Mouse (Mus musculus) MEL-GATA-1-ER (cell line): ENCODE results near the gene 1700016K19Rik.

Experiments used
- DNase-seq: peaks from one replicate; pipeline ENCODE4 v3.0.0-alpha.2; 2012; ENCODE audit warnings: low read depth; ENCODE audit errors: extremely low read depth

1700016K19Rik gene

DNA sequence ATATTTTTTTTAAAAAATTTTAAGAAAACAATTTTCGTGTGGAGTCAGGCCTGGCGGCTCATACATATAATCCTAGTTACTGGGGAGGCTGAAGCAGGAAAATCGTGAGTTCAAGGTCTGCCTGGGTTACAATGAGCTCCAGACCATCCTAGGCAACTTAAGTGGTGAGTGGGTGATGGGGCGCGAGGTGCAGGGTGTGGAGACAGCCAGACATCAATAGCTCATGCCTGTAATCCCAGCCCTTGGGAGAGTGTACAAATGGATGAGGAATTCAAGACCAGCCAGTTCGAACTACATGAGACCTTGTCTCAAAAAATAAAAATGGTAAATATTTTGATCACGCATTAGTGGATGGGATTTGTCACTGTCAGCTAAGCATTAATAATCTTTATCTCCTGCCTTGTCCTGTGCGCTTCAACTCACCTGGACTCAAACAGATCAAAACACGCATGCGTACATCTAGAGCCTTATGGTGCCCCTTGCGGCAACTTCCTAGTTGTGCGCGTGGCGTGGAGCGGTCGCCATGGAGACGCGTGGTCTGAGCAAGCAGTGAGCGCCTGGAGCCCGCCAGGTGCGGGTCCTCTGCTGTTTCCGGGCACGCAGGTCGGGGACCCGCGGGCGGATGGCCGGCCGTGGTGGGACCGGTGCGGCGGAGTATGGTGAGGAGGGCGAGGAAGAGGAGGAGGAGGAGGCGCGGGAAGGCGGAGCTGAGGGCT, at the start of gene 1700016K19Rik:
Gene 1700016K19Rik, plus strand, starts transcription at position 473 of the 716 bp plus-strand sequence.
- DNase-seq = peak; percentile 66

DNA sequence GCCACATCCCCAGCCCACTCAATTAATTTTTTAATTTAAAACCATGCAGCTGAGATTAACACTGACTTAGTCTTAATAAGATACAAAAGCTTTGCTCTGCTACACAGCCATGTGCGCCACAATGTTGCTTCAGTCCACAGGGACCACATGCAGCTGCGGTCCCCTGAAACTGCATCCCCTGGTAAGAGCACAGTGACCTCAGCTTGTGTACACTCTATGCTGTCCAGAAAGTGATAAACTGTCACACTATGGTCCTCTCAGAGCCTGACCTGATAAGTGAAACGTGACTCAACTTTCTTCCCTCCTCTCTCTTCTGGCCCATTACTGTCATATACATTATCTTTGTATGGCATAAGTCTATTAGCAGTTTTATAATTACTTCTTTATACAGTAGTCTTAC, 49.3 kb upstream of the 1700016K19Rik start:
- no peak for DNase-seq

DNA sequence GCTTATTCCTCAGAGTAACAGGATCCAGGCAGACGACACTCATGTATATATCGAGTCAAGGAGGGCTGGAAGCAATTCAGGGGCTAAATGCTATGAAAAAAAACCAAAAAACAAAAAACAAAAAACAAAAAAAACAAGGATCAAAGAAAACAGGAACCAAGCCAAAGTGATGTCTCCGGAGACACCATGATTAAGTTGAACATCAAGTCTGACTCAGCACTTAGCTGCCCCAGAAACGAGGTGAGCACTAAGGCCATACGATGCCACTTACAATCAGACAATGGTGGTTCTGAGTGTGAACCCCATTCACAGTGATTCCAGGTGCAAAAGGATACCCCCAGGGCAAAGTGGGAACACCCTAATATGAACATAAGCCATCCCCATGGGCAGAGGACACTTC, 47.8 kb upstream of the 1700016K19Rik start:
- no peak for DNase-seq

DNA sequence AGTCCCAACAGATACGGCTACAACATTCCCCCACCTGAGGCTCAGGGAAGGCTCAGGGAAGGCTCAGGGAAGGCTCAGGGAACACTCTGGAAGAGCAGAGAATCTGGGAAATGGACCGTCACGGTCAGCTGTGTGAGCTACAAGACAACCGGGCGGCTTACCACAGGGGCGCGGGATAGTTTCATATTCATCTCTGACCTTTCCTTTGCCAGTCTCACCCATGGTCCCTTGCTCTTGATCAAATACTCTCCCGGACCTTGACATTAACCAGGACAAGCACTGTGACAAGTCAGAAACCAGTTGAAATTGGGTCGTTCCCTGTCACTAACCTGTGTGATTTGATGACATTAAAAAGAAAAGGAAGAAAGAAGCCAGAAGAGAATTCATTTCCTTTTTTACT, 44.8 kb upstream of the 1700016K19Rik start:
- no peak for DNase-seq

DNA sequence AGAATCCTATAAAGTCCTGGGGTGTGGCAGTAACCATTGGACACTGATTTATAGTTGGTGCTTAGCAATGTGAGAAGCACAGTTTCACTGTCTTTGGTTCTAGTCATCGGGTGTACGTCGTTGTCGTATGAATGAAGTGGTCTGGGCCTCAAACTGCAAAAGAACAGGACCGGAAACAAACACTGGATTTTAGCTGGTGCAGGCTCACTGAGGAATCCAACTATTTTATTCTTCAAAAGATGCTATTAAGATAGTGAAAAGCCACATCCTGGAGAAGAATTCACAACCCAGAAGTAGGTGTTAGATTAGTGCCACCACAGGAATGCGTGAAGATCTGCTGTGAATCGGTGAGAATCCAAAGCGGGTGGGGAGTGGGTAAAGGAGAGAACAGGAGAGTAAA, 43.1 kb upstream of the 1700016K19Rik start:
- no peak for DNase-seq

DNA sequence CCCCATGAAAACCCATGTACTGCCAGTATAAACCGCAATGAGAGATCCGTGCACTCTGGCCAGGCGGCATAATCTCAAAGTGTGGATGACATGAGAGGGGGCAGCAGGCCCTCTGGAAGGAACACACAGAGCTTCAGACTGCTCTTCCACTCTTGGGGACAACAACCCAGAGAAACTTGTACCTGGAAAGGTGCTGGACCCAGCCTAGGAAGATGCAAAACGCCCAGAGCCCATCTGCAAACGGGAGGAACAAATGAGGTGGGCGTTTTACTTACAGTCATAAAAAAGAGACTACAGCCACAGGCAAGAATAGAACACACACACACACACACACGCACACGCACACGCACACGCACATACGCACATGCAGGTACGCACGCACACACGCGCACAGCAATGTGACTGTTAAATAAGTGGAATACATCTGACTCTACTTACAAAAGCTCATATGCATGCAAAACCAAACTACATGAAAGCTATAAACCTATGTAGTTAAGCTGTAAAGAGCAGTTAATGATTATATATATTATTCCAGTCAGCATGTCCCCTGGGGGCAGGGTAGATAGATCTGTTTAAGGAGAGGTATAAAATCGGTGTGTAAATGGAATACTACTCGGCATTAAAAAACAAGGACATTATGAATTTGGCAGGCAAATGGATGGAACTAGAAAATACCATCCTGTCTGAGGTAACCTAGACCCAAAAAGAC, 42.4 kb upstream of the 1700016K19Rik start:
- DNase-seq = no peak

DNA sequence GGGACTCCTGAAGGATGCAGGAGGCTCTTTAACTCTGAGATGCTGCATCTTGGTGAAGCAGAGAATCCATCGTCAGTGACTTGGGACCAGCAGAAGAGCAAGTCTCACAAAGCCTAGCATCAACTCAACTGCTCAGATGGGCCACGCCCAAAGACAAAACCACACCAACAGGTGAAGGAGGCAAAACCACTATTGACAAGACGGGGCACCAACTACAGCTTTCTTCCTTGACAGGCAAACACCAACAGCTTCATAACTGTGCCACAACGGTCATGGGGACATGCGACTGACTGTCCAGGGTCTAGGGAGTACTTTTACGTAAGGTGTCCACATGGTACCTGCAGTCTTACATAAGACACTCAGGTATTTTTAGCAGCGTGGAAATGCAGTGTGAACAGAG, 37.9 kb upstream of the 1700016K19Rik start:
- DNase-seq = no peak

DNA sequence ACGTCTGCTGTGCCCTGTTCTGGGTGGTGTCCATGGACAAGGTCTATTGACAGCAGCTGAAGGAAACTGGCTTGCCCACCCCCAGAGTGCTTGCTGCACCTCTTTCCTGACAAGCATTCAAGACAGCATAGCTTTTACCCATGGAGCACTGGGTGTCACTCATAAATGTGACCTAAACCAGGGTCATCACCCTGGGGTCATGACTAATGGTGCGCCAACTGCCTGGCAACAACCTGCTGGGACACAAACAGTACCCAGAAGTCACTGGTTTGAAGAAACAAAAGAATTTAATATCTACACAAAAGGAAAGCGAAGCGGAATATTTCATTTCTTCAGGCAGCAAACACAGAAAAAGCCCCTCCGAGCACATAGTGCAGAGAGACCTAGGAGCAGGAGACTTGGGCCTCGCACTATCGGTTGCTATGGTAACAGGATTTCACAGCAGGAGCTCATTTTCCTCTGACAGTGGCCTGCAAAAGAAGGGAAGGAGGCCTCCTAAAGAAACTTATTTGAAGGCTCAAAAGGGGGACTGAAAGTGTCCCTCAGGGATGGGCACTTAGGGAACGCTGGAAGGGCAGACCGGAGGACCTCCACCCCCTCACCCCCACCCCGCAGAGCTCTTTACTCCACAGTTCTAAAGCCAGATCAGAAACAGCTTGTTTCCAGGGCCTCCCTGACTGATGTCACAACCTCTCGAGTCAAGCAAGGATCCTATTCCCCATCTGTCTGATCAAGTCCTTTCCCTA, 35.8 kb upstream of the 1700016K19Rik start:
- DNase-seq = no peak

DNA sequence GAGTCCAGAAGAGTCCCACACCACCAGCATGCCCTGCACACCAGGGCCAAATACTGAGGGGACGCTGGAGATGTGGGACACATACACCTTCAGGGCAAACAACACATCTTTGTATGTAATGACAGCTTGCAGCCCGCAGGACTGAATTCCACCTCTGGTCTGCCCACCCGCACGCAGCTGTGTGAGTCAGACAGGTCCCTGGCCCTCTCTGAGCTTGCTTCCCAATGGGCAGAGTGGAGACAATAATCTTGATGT, 35.3 kb upstream of the 1700016K19Rik start:
- no peak for DNase-seq

DNA sequence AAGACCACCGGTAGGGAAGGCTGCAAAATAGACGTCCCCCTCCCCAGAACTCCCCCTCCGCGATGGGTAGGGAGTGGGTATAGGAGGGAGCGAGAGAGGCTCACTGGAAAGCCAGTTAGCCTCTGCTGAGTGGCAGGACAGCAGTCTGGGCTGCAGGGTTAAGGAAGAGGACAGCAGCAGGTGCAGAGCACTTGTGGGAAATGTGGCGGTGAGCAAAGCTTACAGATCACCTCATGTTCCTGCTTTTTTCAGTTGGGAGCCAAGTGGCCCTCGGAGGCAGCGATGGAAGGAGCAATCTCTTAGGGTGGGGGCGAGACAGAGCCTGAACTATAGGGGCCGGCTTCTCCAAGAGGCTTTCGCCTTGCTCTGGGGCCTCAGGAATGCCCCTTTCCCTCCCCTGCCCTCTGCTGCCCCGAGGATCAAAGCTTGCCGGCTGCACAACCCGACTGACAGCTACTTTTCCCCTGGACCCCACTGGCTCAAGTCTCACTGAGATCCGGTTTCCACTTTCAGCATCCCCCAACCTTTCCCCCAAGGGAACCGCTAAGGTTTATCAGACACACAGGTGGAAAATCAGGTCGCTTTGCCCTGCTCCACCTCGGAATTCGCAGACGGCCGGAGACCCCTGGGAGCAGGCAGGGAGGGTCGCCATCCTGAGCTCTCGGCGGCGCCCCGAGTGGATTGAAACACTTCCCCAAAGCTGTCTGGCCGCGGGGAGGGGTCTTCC, 33.9 kb upstream of the 1700016K19Rik start:
- DNase-seq = no peak

DNA sequence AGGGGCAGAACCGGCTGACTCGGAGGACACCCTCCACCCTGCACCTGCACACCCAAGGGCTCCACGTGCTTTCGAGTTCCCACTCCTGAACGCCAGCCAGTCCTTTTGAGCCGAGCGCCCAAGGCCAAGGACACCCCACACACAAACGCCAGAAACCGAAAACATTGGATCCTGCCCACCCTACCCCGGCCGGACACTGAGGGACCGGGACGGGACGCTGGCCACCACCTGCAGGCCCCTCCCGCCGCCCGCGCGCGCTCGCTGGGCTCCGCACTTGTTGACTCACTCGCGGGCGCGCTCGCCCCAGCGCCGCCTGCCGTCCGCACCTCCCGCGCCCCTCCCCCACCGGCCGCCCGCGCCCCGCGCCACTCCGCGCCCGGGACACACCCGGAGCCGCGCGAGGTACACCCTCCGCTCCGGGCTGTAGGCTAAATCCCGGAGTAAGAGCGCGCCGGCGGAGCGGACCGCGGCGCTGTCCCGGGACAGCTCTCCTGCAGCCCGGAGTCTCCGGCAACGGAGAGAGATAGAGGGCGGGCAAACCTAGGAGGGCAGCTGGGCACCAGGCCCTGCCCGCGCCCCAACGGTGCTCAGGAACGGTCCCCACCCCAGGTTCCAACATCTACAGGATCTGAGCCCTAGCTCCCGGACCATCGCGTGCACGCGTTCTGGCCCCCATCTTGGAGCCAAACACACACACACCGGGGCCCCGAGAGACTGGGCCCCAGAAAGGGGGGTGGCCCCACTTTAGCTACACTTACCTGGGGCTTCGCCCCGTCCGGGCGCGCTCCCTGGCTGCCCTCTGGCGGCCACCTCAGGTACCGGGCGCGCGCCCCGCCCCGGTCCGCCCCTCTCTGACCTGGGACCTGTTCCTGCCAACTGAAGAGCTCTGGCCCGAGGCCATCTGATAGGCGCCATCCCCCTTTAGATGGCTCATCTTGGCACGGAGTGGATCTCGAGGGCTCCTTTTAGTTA, 33.0 kb upstream of the 1700016K19Rik start:
- DNase-seq = peak; percentile 30

DNA sequence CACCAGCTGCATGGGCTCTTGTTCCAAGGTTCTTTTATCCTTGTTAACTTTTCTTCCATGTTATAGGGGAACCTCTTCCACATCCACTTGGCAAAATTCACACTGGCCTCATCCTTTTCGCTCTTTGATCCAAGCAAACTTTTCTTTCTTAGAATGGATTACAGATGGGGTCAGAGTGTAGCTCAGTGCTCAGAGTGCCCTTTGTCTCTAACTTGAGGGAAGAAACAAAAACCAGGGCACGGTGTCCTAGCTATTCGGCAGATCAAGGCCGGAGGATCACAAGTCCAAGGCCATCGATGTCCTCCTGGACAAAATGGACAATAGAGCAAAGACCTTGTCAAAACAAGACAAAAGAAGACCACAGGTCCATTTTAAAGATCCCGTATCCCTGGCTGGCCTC, 31.0 kb upstream of the 1700016K19Rik start:
- no peak for DNase-seq

DNA sequence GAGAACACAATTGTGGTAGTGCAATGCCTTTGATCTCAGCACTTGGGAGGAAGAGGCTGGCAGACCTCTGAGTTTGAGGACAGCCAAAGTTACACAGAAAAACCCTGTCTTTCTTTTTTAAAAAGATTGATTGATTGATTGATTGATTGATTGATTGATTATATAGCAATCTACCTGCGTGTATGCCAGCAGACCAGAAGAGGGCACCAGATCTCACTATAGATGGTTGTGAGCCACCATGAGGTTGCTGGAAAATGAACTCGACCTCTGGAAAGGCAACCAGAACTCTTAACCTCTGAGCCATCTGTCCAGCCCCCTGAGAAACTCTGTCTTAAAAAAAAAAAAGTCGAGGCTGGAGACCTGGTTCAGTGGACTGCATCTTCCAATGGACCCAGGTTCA, 29.1 kb upstream of the 1700016K19Rik start:
- DNase-seq = no peak

DNA sequence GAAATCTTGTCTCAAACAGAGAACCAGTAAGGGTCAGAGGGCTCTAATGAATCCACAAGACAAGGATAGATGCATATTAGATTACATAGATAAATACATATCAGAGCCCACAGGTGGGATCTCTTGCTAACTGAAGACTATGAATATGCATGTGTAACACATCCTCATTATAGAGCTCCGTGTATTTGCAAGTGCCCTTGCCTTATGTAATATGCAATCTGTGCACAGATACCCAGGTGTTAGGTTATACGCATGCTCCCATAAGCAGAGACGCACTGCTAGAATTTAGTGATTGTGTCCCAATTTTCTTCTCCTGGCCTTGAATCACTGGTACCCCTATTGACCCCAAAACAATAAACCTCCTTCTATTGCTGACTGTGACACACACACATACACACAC, 27.5 kb upstream of the 1700016K19Rik start:
- DNase-seq = no peak

DNA sequence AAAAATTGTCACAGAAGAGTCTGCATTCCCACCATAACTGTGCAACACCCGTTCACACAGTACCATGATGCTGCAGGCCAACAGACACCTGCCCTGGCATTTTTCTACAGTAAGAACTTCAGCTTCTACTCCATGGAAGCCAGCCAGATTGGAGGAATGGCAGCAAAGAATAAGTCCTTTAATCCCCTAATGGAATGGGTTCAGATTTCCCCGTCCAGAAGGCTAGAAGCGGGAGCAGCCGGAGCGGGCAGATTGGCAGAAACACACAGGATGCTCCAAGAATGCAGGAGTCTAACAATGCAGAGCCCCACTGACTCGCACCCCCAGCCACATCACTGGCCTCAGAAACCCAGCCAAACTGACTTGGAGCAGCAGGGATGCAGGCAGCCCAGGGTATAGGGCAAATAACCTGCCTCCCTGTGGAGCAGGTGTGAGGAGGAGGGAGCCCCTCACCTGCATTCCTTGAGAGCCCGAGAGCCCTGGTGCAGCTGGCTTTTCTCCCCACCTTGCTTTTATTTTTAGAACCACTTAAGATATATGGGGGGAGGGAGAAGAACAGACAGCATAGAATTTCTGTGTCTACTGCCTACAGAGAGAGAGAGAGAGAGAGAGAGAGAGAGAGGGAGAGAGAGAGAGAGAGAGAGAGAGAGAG, 26.7 kb upstream of the 1700016K19Rik start:
- no peak for DNase-seq

DNA sequence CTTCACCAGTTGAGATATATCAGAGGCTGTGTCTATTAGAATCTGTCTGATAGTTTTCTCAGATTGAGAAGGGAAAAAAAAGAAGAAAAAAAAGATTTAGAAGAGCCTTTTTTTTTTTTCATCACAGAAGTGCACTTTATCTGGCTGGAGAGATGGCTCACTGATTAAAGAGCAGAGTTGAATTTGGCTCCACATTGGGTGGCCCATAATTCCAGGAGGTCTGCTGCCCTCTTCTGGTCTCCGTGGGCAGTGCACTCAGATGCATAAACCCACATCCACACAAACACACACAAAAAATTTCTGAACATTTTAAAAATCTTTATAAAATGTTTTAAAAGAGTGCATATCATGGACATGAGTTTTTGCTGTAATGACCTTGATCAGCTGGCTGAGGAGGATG, 25.7 kb upstream of the 1700016K19Rik start:
- no peak for DNase-seq

DNA sequence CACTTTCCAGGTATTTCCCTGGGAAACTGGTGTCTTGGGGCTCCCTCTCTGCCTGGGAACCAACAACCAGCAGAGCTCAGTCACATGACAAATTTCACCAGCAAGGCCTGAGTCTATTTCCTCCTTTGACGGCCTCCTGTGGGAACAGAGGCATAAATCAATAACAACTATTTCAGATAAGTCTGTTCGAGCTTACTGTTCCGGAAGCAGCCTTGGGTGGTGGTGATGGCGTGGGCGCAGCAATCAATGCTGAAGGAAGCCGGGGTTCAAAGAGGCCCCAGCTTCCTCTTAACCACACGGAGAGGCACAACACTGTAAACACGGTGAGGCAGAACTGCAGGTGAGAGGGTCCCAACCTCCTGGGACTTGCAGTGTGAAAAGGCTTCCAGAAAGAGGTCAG, 23.0 kb upstream of the 1700016K19Rik start:
- DNase-seq = no peak

DNA sequence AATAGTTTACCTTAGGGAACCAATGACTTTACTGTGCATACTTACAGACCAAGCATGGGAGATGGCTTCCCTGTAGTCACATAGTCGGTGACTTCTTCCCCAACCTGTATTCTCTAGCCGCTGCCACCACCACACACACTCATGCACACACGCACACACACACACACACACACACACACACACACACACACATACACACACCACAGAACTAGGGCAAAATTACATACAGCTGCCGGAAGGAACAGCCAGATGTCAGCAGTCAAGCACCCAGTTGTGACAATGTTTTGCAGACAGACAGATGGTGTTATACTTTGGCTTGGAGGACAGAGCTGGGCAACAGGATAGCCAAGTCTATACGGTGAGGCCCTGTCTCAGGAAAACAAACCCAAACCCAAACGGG, 21.7 kb upstream of the 1700016K19Rik start:
- DNase-seq = no peak

DNA sequence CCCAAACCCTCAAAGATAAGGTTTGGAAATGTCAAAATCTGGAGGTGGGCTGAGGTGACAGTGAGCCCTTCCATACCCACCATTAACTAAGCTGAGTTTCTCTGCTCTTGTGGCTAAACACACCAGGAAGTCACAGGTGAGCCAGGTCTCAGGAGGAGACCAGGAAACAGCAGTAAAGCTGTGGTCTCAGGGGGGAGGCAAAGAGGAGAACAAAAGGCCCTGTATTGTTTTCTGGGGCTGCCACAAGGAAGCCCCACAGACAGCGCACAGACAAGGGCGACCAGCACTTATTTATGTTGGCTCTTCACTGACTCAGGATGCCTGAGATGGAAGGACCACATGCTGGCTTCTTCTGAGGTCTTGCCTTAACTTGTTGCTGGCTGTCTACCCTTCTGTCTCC, 19.3 kb upstream of the 1700016K19Rik start:
- DNase-seq = no peak

DNA sequence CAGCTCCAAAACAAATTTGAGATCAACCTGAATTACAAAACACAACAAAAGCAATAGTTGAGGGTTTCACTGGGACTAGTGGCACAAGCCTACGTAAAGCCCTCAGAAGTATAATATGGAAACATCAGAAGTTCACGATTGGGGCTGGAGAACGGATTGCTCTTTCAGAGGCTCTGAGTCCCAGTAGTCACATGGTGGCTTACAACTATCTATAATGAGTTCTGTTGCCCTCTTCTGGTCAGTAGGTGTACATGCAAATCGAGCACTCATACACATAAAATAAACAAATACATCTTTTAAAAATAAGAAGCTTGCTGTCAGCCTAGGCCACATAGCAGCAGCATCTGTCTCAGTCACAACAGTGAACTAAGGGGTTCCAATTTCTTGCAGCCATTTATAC, 16.5 kb upstream of the 1700016K19Rik start:
- DNase-seq = peak; percentile 56
